Mouse (Mus musculus) testis, adult 10 weeks (tissue): ENCODE data around the gene Cdca7l. TPM values are rescaled to one million over a fixed set of nuclear protein-coding genes. Genes with fewer than 3 reads are reported as not detected.

ENCODE experiments used
- polyA plus RNA-seq: library from polyadenylated mRNA; stranded (reverse); fragments of 350-450 nt; fragmentation: Illumina TruSeq; extraction: RNeasy Lipid Tissue Mini Kit (QIAGEN cat#74804); gene quantifications from one replicate; pipeline ENCODE4 v1.2.3, GENCODE M21; 2014; ENCODE audit warnings: low read depth, low replicate concordance

The Cdca7l gene
- 11.9 TPM for polyA plus RNA-seq

GRCm38 (mm10) chr12:117803989-117804388 is at the start of gene Cdca7l:
Gene Cdca7l (plus strand): TSS chr12:117804289.

